Mouse (Mus musculus) kidney, postnatal 14 days (tissue): Measurements from ENCODE around the gene Celsr2.
A peak's percentile ranks its signal among the peaks of the same experiment; 100 is the strongest.

Experiments
- DNase-seq: peaks from one replicate; pipeline ENCODE4 v3.0.0; 2022; ENCODE audit warnings: mixed read lengths

Gene Celsr2

GRCm38 (mm10) chr3:108411026-108411753 is 4.2 kb downstream of the Celsr2 start:
- peak; percentile 89 for DNase-seq

GRCm38 (mm10) chr3:108410359-108410714 is 5.0 kb downstream of the Celsr2 start:
- DNase-seq: peak; percentile 37

- peak; percentile 36 for DNase-seq
Observed at GRCm38 (mm10) chr3:108409656-108410358, 5.5 kb downstream of the Celsr2 start.

- peak; percentile 33 for DNase-seq
Observed at GRCm38 (mm10) chr3:108408517-108409008, 6.8 kb downstream of the Celsr2 start.

GRCm38 (mm10) chr3:108406306-108406885 is 9.0 kb downstream of the Celsr2 start:
- no peak for DNase-seq

GRCm38 (mm10) chr3:108405536-108406305 is 9.6 kb downstream of the Celsr2 start:
- no peak for DNase-seq

GRCm38 (mm10) chr3:108402528-108402920 is 12.8 kb downstream of the Celsr2 start:
- peak; percentile 36 for DNase-seq

GRCm38 (mm10) chr3:108401692-108402527 is 13.4 kb downstream of the Celsr2 start:
- peak; percentile 94 for DNase-seq

- DNase-seq: no peak
Observed at GRCm38 (mm10) chr3:108400442-108400841, 14.9 kb downstream of the Celsr2 start.

- DNase-seq: no peak
Observed at GRCm38 (mm10) chr3:108398281-108398680, 17.1 kb downstream of the Celsr2 start.

GRCm38 (mm10) chr3:108392793-108393192 is 22.6 kb downstream of the Celsr2 start:
- DNase-seq: no peak

- peak; percentile 86 for DNase-seq
Observed at GRCm38 (mm10) chr3:108392299-108392698, 23.1 kb downstream of the Celsr2 start.

- peak; percentile 96 for DNase-seq
Observed at GRCm38 (mm10) chr3:108389111-108389545, 26.2 kb downstream of the Celsr2 start.

GRCm38 (mm10) chr3:108386186-108386585 is 29.2 kb downstream of the Celsr2 start:
- DNase-seq: no peak

GRCm38 (mm10) chr3:108384425-108384824 is 30.9 kb downstream of the Celsr2 start:
- DNase-seq: no peak

GRCm38 (mm10) chr3:108383485-108384354 is 31.6 kb downstream of the Celsr2 start, which contains the start of gene Psrc1:
TSS of gene Psrc1 (plus strand) at chr3:108383839.
- peak; percentile 93 for DNase-seq

GRCm38 (mm10) chr3:108381945-108382875 is 33.1 kb downstream of the Celsr2 start:
- DNase-seq: no peak

GRCm38 (mm10) chr3:108380695-108381094 is 34.7 kb downstream of the Celsr2 start:
- DNase-seq: no peak

- no peak for DNase-seq
Observed at GRCm38 (mm10) chr3:108378875-108379663, 36.3 kb downstream of the Celsr2 start.
